Mouse (Mus musculus): ENCODE results near the gene Ccdc40. TPM values are rescaled to one million over a fixed set of nuclear protein-coding genes. Genes with fewer than 3 reads are reported as not detected.
A peak's percentile ranks its signal among the peaks of the same experiment; 100 is the strongest.

Ccdc40 gene
- 1.4 and 2.8 TPM in 2 replicates for polyA plus RNA-seq (2015; fragmentation: Nextera tagmentation; extraction: Ambion mirVana)

- peaks cover 10% of the 10 kb centered on the region for H3K27me3 ChIP-seq (replicated peaks; ENCODE audit: control insufficient read depth, insufficient read depth, low read length)
- no peaks in the 10 kb centered on the region for H3K36me3 ChIP-seq (ENCODE audit: control insufficient read depth, insufficient read depth, low read length)
- under 1% methylated on average over 53 of the region's 66 CpGs for WGBS
- H3K9ac ChIP-seq (ENCODE audit: low read depth, low read length), result peak within 1 kb of the TSS; percentile 80
- ATAC-seq, result peak; percentile 92
- H3K9me3 ChIP-seq (ENCODE audit: control insufficient read depth, low read length), result no peaks in the 10 kb centered on the region
- H3K27ac ChIP-seq (ENCODE audit: low read length), result peak within 1 kb of the TSS; percentile 52
- peak within 1 kb of the TSS; percentile 99 for H3K4me2 ChIP-seq (ENCODE audit: low read depth, low read length)
- H3K4me1 ChIP-seq (ENCODE audit: control insufficient read depth, insufficient read depth, low read length), result peaks cover 42% of the 10 kb centered on the region
- H3K4me3 ChIP-seq (ENCODE audit: low read length), result peak within 1 kb of the TSS; percentile 74
Measured at GRCm38 (mm10) chr11:119228091-119228781, at the start of gene Ccdc40, which contains the start of gene Tbc1d16. Ccdc40 (plus strand) TSS chr11:119228572. Tbc1d16 (minus strand) TSS chr11:119228499.

- H3K9ac ChIP-seq (ENCODE audit: low read depth, low read length), result no peak overlapping the region
- H3K36me3 ChIP-seq (ENCODE audit: control insufficient read depth, insufficient read depth, low read length), result no peaks in the 10 kb centered on the region
- H3K4me1 ChIP-seq (ENCODE audit: control insufficient read depth, insufficient read depth, low read length), result peaks cover 26% of the 10 kb centered on the region
- 77% methylated on average over 14 of the region's 14 CpGs for WGBS
- H3K27me3 ChIP-seq (replicated peaks; ENCODE audit: control insufficient read depth, insufficient read depth, low read length), result no peaks in the 10 kb centered on the region
- H3K4me2 ChIP-seq (ENCODE audit: low read depth, low read length), result no peak overlapping the region
- H3K4me3 ChIP-seq (ENCODE audit: low read length), result no peak overlapping the region
- no peak for ATAC-seq
- H3K9me3 ChIP-seq (ENCODE audit: control insufficient read depth, low read length), result no peaks in the 10 kb centered on the region
- H3K27ac ChIP-seq (ENCODE audit: low read length), result no peak overlapping the region
Measured at GRCm38 (mm10) chr11:119180824-119181582, 47.4 kb upstream of the Ccdc40 start.

- H3K36me3 ChIP-seq (ENCODE audit: control insufficient read depth, insufficient read depth, low read length), result no peaks in the 10 kb centered on the region
- H3K4me3 ChIP-seq (ENCODE audit: low read length), result no peak overlapping the region
- H3K27me3 ChIP-seq (replicated peaks; ENCODE audit: control insufficient read depth, insufficient read depth, low read length), result no peaks in the 10 kb centered on the region
- H3K9ac ChIP-seq (ENCODE audit: low read depth, low read length), result no peak overlapping the region
- WGBS, result 81% methylated on average over 12 of the region's 12 CpGs
- ATAC-seq, result no peak
- peaks cover 26% of the 10 kb centered on the region for H3K4me1 ChIP-seq (ENCODE audit: control insufficient read depth, insufficient read depth, low read length)
- H3K27ac ChIP-seq (ENCODE audit: low read length), result no peak overlapping the region
- no peaks in the 10 kb centered on the region for H3K9me3 ChIP-seq (ENCODE audit: control insufficient read depth, low read length)
- no peak overlapping the region for H3K4me2 ChIP-seq (ENCODE audit: low read depth, low read length)
Measured at GRCm38 (mm10) chr11:119181861-119182395, 46.4 kb upstream of the Ccdc40 start.

GRCm38 (mm10) chr11:119183684-119184310, 44.6 kb upstream of the Ccdc40 start:
- no peak; the same call in 1 of the 2 replicates for ATAC-seq
- Histone ChIP-seq H3K4me2 (ENCODE audit: low read depth, low read length) (no peak overlapping the region), H3K27ac (ENCODE audit: low read length) (0 out of 2 replicates have a peak overlapping the region, but pooled peaks have one; percentile 17), H3K4me3 (ENCODE audit: low read length) (no peak overlapping the region), H3K36me3 (ENCODE audit: control insufficient read depth, insufficient read depth, low read length) (no peaks in the 10 kb centered on the region), H3K4me1 (ENCODE audit: control insufficient read depth, insufficient read depth, low read length) (peaks cover 38% of the 10 kb centered on the region), H3K9ac (ENCODE audit: low read depth, low read length) (no peak overlapping the region), H3K27me3 (replicated peaks; ENCODE audit: control insufficient read depth, insufficient read depth, low read length) (no peaks in the 10 kb centered on the region), H3K9me3 (ENCODE audit: control insufficient read depth, low read length) (no peaks in the 10 kb centered on the region)
- WGBS, result 54% methylated on average over 15 of the region's 15 CpGs

GRCm38 (mm10) chr11:119186381-119186780, 42.0 kb upstream of the Ccdc40 start:
- H3K4me2 ChIP-seq (ENCODE audit: low read depth, low read length), result no peak overlapping the region
- no peaks in the 10 kb centered on the region for H3K36me3 ChIP-seq (ENCODE audit: control insufficient read depth, insufficient read depth, low read length)
- no peaks in the 10 kb centered on the region for H3K9me3 ChIP-seq (ENCODE audit: control insufficient read depth, low read length)
- no peak for ATAC-seq
- no peak overlapping the region for H3K4me3 ChIP-seq (ENCODE audit: low read length)
- 81% methylated on average over 3 of the region's 3 CpGs for WGBS
- no peaks in the 10 kb centered on the region for H3K27me3 ChIP-seq (replicated peaks; ENCODE audit: control insufficient read depth, insufficient read depth, low read length)
- H3K9ac ChIP-seq (ENCODE audit: low read depth, low read length), result no peak overlapping the region
- H3K27ac ChIP-seq (ENCODE audit: low read length), result no peak overlapping the region
- H3K4me1 ChIP-seq (ENCODE audit: control insufficient read depth, insufficient read depth, low read length), result peaks cover 49% of the 10 kb centered on the region

GRCm38 (mm10) chr11:119186989-119187799, 41.2 kb upstream of the Ccdc40 start:
- Histone ChIP-seq H3K4me3 (ENCODE audit: low read length) (no peak overlapping the region), H3K9ac (ENCODE audit: low read depth, low read length) (no peak overlapping the region), H3K27me3 (replicated peaks; ENCODE audit: control insufficient read depth, insufficient read depth, low read length) (no peaks in the 10 kb centered on the region), H3K36me3 (ENCODE audit: control insufficient read depth, insufficient read depth, low read length) (no peaks in the 10 kb centered on the region), H3K27ac (ENCODE audit: low read length) (peak overlapping the region; percentile 47; the same call in 1 of the 2 replicates), H3K9me3 (ENCODE audit: control insufficient read depth, low read length) (no peaks in the 10 kb centered on the region), H3K4me2 (ENCODE audit: low read depth, low read length) (no peak overlapping the region), H3K4me1 (ENCODE audit: control insufficient read depth, insufficient read depth, low read length) (peaks cover 54% of the 10 kb centered on the region)
- WGBS, result 38% methylated on average over 25 of the region's 25 CpGs
- peak; percentile 21; the same call in 1 of the 2 replicates for ATAC-seq

- Histone ChIP-seq H3K4me3 (ENCODE audit: low read length) (no peak overlapping the region), H3K9ac (ENCODE audit: low read depth, low read length) (no peak overlapping the region), H3K36me3 (ENCODE audit: control insufficient read depth, insufficient read depth, low read length) (no peaks in the 10 kb centered on the region), H3K4me2 (ENCODE audit: low read depth, low read length) (no peak overlapping the region), H3K9me3 (ENCODE audit: control insufficient read depth, low read length) (no peaks in the 10 kb centered on the region), H3K4me1 (ENCODE audit: control insufficient read depth, insufficient read depth, low read length) (peaks cover 56% of the 10 kb centered on the region), H3K27ac (ENCODE audit: low read length) (peak overlapping the region; percentile 47; the same call in 1 of the 2 replicates), H3K27me3 (replicated peaks; ENCODE audit: control insufficient read depth, insufficient read depth, low read length) (no peaks in the 10 kb centered on the region)
- 63% methylated on average over 10 of the region's 10 CpGs for WGBS
- ATAC-seq, result no peak; the same call in 1 of the 2 replicates
Measured at GRCm38 (mm10) chr11:119187800-119188197, 40.6 kb upstream of the Ccdc40 start.

- no peak overlapping the region for H3K4me2 ChIP-seq (ENCODE audit: low read depth, low read length)
- no peaks in the 10 kb centered on the region for H3K27me3 ChIP-seq (replicated peaks; ENCODE audit: control insufficient read depth, insufficient read depth, low read length)
- H3K9ac ChIP-seq (ENCODE audit: low read depth, low read length), result 0 out of 2 replicates have a peak overlapping the region, but pooled peaks have one; percentile 2
- H3K4me3 ChIP-seq (ENCODE audit: low read length), result no peak overlapping the region
- H3K27ac ChIP-seq (ENCODE audit: low read length), result peak overlapping the region; percentile 35
- peak; percentile 10; the same call in 1 of the 2 replicates for ATAC-seq
- no peaks in the 10 kb centered on the region for H3K36me3 ChIP-seq (ENCODE audit: control insufficient read depth, insufficient read depth, low read length)
- no peaks in the 10 kb centered on the region for H3K9me3 ChIP-seq (ENCODE audit: control insufficient read depth, low read length)
- 38% methylated on average over 6 of the region's 6 CpGs for WGBS
- H3K4me1 ChIP-seq (ENCODE audit: control insufficient read depth, insufficient read depth, low read length), result peaks cover 55% of the 10 kb centered on the region
Measured at GRCm38 (mm10) chr11:119188389-119188788, 40.0 kb upstream of the Ccdc40 start.
